In the genomic region with DNA sequence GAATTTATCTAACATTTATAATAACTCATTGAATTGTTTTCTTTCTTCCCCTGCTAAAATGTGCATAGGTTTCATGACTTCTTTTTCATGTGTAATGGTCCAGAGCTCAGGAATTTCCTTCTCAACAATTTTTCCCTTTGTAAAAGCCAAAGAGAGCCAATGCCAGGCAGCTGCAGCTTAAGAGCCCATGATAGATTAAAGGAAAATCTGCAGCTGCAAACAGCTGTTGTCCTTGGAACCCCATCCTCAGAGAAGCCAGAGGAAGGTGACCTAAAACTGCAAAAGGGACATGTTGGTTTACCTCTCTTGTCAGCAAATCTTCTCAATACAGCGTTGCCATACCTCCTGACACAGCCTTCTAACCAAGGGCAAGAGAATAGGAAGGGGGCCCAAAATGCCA, we compare ENCODE assay signal across 28 mouse cellular contexts. TPM values are rescaled to one million over a fixed set of nuclear protein-coding genes. Genes with fewer than 3 reads are reported as not detected.
A peak's percentile ranks its signal among the peaks of the same experiment; 100 is the strongest.
DNase-seq lines count a peak whose midpoint lies in the region; ATAC-seq and TF ChIP-seq lines count a peak whose summit lies in the region.
"Had no signal": no experiment of that assay in that cellular context is flagged by ENCODE, and none has a peak within 500 bp of the region (broad histone marks: within the 10 kb centered on the region; RNA-seq: fewer than 3 reads in every experiment).

No protein-coding gene starts in this region.

- WGBS in heart, embryonic 12.5 days, result 76% methylated on average over 1 of the region's 1 CpGs
- WGBS in lung, postnatal 0 days, result 62% methylated on average over 1 of the region's 1 CpGs
- WGBS in liver, postnatal 0 days (ENCODE audit: insufficient replicate concordance), result 62% methylated on average over 1 of the region's 1 CpGs

- 0 out of 2 replicates have a peak, but pooled peaks cover 7% of the 10 kb centered on the region for H3K4me1 ChIP-seq in heart, embryonic 12.5 days (replicated peaks)
- peaks cover 4% of the 10 kb centered on the region; the same call in 1 of the 2 replicates for H3K4me1 ChIP-seq in lung, postnatal 0 days (ENCODE audit: insufficient read depth, low read depth, low read length)
- no peaks in the 10 kb centered on the region for H3K4me1 ChIP-seq in liver, postnatal 0 days (ENCODE audit: insufficient read depth)
- H3K4me1 ChIP-seq: limb, embryonic 10.5 days; limb, embryonic 15.5 days; liver, embryonic 13.5 days; midbrain, embryonic 12.5 days; neural tube, embryonic 12.5 days had no signal

- H3K9ac ChIP-seq in heart, embryonic 12.5 days, result no peak overlapping the region
- no peak overlapping the region for H3K9ac ChIP-seq in lung, postnatal 0 days (replicated peaks; ENCODE audit: low read depth)
- no peak overlapping the region for H3K9ac ChIP-seq in liver, postnatal 0 days (replicated peaks)
- H3K9ac ChIP-seq: hindbrain, embryonic 14.5 days; limb, embryonic 15.5 days; liver, embryonic 13.5 days; midbrain, embryonic 12.5 days; neural tube, embryonic 12.5 days had no signal

- H3K9me3 ChIP-seq in heart, embryonic 12.5 days (replicated peaks), result no peaks in the 10 kb centered on the region
- H3K9me3 ChIP-seq in lung, postnatal 0 days (ENCODE audit: low read length), result no peaks in the 10 kb centered on the region
- no peaks in the 10 kb centered on the region for H3K9me3 ChIP-seq in liver, postnatal 0 days (ENCODE audit: low read length)
- H3K9me3 ChIP-seq: limb, embryonic 10.5 days; limb, embryonic 15.5 days; liver, embryonic 13.5 days; megakaryocyte, embryonic 14.5 days; midbrain, embryonic 12.5 days; neural tube, embryonic 12.5 days had no signal

- no peak for TF ChIP-seq CTCF in lung, postnatal 0 days (IDR thresholded peaks at IDR 0.05)
- TF ChIP-seq CTCF in liver, postnatal 0 days (IDR thresholded peaks at IDR 0.05; ENCODE audit: low read depth), result no peak

- peaks cover 62% of the 10 kb centered on the region for H3K36me3 ChIP-seq in heart, embryonic 12.5 days
- peaks cover 7% of the 10 kb centered on the region; the same call in 1 of the 2 replicates for H3K36me3 ChIP-seq in lung, postnatal 0 days (ENCODE audit: insufficient read depth, low read length)
- H3K36me3 ChIP-seq in liver, postnatal 0 days (replicated peaks; ENCODE audit: insufficient read depth, low read length), result no peaks in the 10 kb centered on the region
- H3K36me3 ChIP-seq: midbrain, embryonic 12.5 days had no signal

- no peak for ATAC-seq in heart, embryonic 12.5 days (ENCODE audit: insufficient number of reproducible peaks, low FRiP score)
- ATAC-seq in lung, postnatal 0 days, result no peak
- no peak for ATAC-seq in liver, postnatal 0 days
- ATAC-seq: CD4-positive, CD25-positive, alpha-beta regulatory T cell, adult 4 months; forebrain, embryonic 14.5 days; intestine, postnatal 0 days had no signal

- no peak overlapping the region for H3K4me2 ChIP-seq in heart, embryonic 12.5 days
- H3K4me2 ChIP-seq in lung, postnatal 0 days (replicated peaks; ENCODE audit: low read depth, low read length), result no peak overlapping the region
- no peak overlapping the region for H3K4me2 ChIP-seq in liver, postnatal 0 days (ENCODE audit: low read depth, low read length)
- H3K4me2 ChIP-seq: hindbrain, embryonic 14.5 days; limb, embryonic 15.5 days; liver, embryonic 13.5 days; midbrain, embryonic 12.5 days; neural tube, embryonic 12.5 days had no signal

- H3K27me3 ChIP-seq in heart, embryonic 12.5 days (replicated peaks), result no peaks in the 10 kb centered on the region
- H3K27me3 ChIP-seq in lung, postnatal 0 days (replicated peaks; ENCODE audit: insufficient read depth, low read length), result no peaks in the 10 kb centered on the region
- no peaks in the 10 kb centered on the region for H3K27me3 ChIP-seq in liver, postnatal 0 days (ENCODE audit: insufficient read depth, low read length)
- H3K27me3 ChIP-seq: limb, embryonic 15.5 days; liver, embryonic 13.5 days; megakaryocyte, embryonic 14.5 days; midbrain, embryonic 12.5 days; neural tube, embryonic 12.5 days had no signal

- no peak overlapping the region for H3K27ac ChIP-seq in heart, embryonic 12.5 days (ENCODE audit: poor library complexity, severe bottlenecking)
- H3K27ac ChIP-seq in lung, postnatal 0 days (ENCODE audit: low read length), result no peak overlapping the region
- no peak overlapping the region for H3K27ac ChIP-seq in liver, postnatal 0 days (ENCODE audit: low read depth)
- H3K27ac ChIP-seq: hindbrain, embryonic 14.5 days; limb, embryonic 10.5 days; limb, embryonic 15.5 days; liver, embryonic 13.5 days; midbrain, embryonic 12.5 days; neural tube, embryonic 12.5 days had no signal

- 0 out of 2 replicates have a peak, but pooled peaks have one; percentile 17 for TF ChIP-seq EP300 in lung, postnatal 0 days (IDR thresholded peaks at IDR 0.05)
- TF ChIP-seq EP300 in liver, postnatal 0 days (IDR thresholded peaks at IDR 0.05; ENCODE audit: low read depth), result no peak

- H3K4me3 ChIP-seq in heart, embryonic 12.5 days, result no peak overlapping the region
- H3K4me3 ChIP-seq in lung, postnatal 0 days (ENCODE audit: low read depth, low read length), result no peak overlapping the region
- H3K4me3 ChIP-seq in liver, postnatal 0 days (ENCODE audit: low read depth, low read length), result no peak overlapping the region
- H3K4me3 ChIP-seq: limb, embryonic 10.5 days; limb, embryonic 15.5 days; liver, embryonic 13.5 days; megakaryocyte, embryonic 14.5 days; midbrain, embryonic 12.5 days; myocyte; neural tube, embryonic 12.5 days had no signal

- intact Hi-C loops in heart, postnatal 14 days (cut with DNase I), result no loop called here

- peak; percentile 14 for DNase-seq in heart, adult 8-10 months (ENCODE audit: low spot score)
- peak; percentile 28 to 56 for DNase-seq in heart, postnatal 14 days
- peak; percentile 31 for DNase-seq in lung, postnatal 0 days (ENCODE audit: low spot score)
- no peak for DNase-seq in liver, postnatal 0 days
- no peak for DNase-seq in cerebellum, adult 8-10 months
- DNase-seq in gastrocnemius, postnatal 25 days, result no peak
- DNase-seq: adrenal gland, postnatal 25 days; cerebellum, adult 18-20 months; cerebellum, postnatal 14 days; gastrocnemius, postnatal 36 days; kidney, adult 9 months; kidney, postnatal 10 days; layer of hippocampus, postnatal 36 days; liver, embryonic 13.5 days; right cerebral cortex, postnatal 4 days; thymus, adult 2 months; thymus, postnatal 36 days had no signal

RNA-seq across cellular contexts. Expression of a gene that starts 50.2 kb away (rescaled TPM):
- total RNA-seq in heart, adult 8-10 months (2022), result 10 to 100 TPM in 1 of 4 experiments, 1 to 10 TPM in 3; 7.5 to 11.0 (median 8.7) TPM
- polyA plus RNA-seq in heart, embryonic 12.5 days (2016; fragmentation: Nextera tagmentation; extraction: Ambion mirVana), result 4.1 and 5.5 TPM in 2 replicates
- 10 to 100 TPM; 14.2 to 14.8 TPM for total RNA-seq in heart, postnatal 14 days (2021)
- 70.5 and 72.2 TPM in 2 replicates for polyA plus RNA-seq in lung, postnatal 0 days (2015; fragmentation: Nextera tagmentation; extraction: Ambion mirVana)
- polyA plus RNA-seq in liver, postnatal 0 days (2015; fragmentation: Nextera tagmentation; extraction: Ambion mirVana), result 0.89 and 0.96 TPM in 2 replicates
- total RNA-seq in gastrocnemius, postnatal 25 days (2021), result 1 to 10 TPM; 4.2 to 6.6 TPM

Comparison
In these comparisons a context has a peak if more than half of its experiments do, and no peak if none do; other contexts are left out.
1. DNase-seq: peak in heart, adult 8-10 months (single experiment), heart, postnatal 14 days (2 of 2) and lung, postnatal 0 days (single experiment); none in liver, postnatal 0 days (single experiment), cerebellum, adult 8-10 months (single experiment) and gastrocnemius, postnatal 25 days (single experiment).